Mouse (Mus musculus): ENCODE data around the gene Lin7c. TPM values are rescaled to one million over a fixed set of nuclear protein-coding genes. Genes with fewer than 3 reads are reported as not detected.

Gene Lin7c
- total RNA-seq, 2 experiments from 2014 or later: 21.3 to 22.7 TPM

- DNase-seq: no peak
- intact Hi-C loops (cut with DNase I; ENCODE audit: low total_unique reads): no loop called here
These were observed 42.5 kb downstream of the Lin7c start for GRCm38 (mm10) chr2:109933151-109933550.

- DNase-seq: no peak
- intact Hi-C loops (cut with DNase I; ENCODE audit: low total_unique reads): no loop called here
These were observed 43.4 kb downstream of the Lin7c start for GRCm38 (mm10) chr2:109934086-109934485.

- intact Hi-C loops (cut with DNase I; ENCODE audit: low total_unique reads): no loop called here
- no peak for DNase-seq
These were observed 44.5 kb downstream of the Lin7c start for GRCm38 (mm10) chr2:109935194-109935593.

- no peak for DNase-seq
- intact Hi-C loops (cut with DNase I; ENCODE audit: low total_unique reads): no loop called here
These were observed 45.2 kb downstream of the Lin7c start for GRCm38 (mm10) chr2:109935754-109936409.

GRCm38 (mm10) chr2:109936410-109936755 is 45.7 kb downstream of the Lin7c start:
- no peak for DNase-seq
- intact Hi-C loops (cut with DNase I; ENCODE audit: low total_unique reads): no loop called here

GRCm38 (mm10) chr2:109941973-109942444 is 51.4 kb downstream of the Lin7c start:
- DNase-seq: peak; percentile 46
- intact Hi-C loops (cut with DNase I; ENCODE audit: low total_unique reads): no loop called here

- no peak for DNase-seq
- intact Hi-C loops (cut with DNase I; ENCODE audit: low total_unique reads): no loop called here
These were observed 52.3 kb downstream of the Lin7c start for GRCm38 (mm10) chr2:109942810-109943570.

- DNase-seq: no peak
- intact Hi-C loops (cut with DNase I; ENCODE audit: low total_unique reads): no loop called here
These were observed 54.3 kb downstream of the Lin7c start for GRCm38 (mm10) chr2:109944995-109945394.

GRCm38 (mm10) chr2:109945532-109945931 is 54.9 kb downstream of the Lin7c start:
- DNase-seq: no peak
- intact Hi-C loops (cut with DNase I; ENCODE audit: low total_unique reads): no loop called here

- DNase-seq: no peak
- intact Hi-C loops (cut with DNase I; ENCODE audit: low total_unique reads): no loop called here
These were observed 55.8 kb downstream of the Lin7c start for GRCm38 (mm10) chr2:109946426-109946825.

- DNase-seq: no peak
- intact Hi-C loops (cut with DNase I; ENCODE audit: low total_unique reads): no loop called here
These were observed 58.9 kb downstream of the Lin7c start for GRCm38 (mm10) chr2:109949519-109949918.

GRCm38 (mm10) chr2:109950311-109950710 is 59.7 kb downstream of the Lin7c start:
- no peak for DNase-seq
- intact Hi-C loops (cut with DNase I; ENCODE audit: low total_unique reads): no loop called here

Other genes starting within 250 kb of the Lin7c start
- under 1 TPM; 0.10 to 0.24 TPM for gene Bdnf, start 216.2 kb upstream of the Lin7c start, total RNA-seq (2021)
- gene Lgr4, start 26.8 kb downstream of the Lin7c start, total RNA-seq (2021): 10 to 100 TPM; 17.3 to 18.8 TPM
- gene Ccdc34, start 127.0 kb downstream of the Lin7c start, total RNA-seq (2021): 1 to 10 TPM; 5.8 to 6.5 TPM